Mouse (Mus musculus) inflammation-experienced regulatory T-cells, adult 6 months (primary cell): ENCODE data around the gene Nrn1l. TPM values are rescaled to one million over a fixed set of nuclear protein-coding genes. Genes with fewer than 3 reads are reported as not detected.

Source experiments
- ATAC-seq: one replicate; pipeline ENCODE4 v1.8.0; 2017
- polyA plus RNA-seq, 3 experiments: library from polyadenylated mRNA; unstranded; fragments of 100-300 nt; shearing (Covaris generic); gene quantifications; one replicate each; pipeline ENCODE4 v1.2.1; 2017

The Nrn1l gene
- polyA plus RNA-seq, result 1 to 10 TPM in 2 of 3 experiments, not detected in 1; 1.2 to 1.8 TPM

DNA sequence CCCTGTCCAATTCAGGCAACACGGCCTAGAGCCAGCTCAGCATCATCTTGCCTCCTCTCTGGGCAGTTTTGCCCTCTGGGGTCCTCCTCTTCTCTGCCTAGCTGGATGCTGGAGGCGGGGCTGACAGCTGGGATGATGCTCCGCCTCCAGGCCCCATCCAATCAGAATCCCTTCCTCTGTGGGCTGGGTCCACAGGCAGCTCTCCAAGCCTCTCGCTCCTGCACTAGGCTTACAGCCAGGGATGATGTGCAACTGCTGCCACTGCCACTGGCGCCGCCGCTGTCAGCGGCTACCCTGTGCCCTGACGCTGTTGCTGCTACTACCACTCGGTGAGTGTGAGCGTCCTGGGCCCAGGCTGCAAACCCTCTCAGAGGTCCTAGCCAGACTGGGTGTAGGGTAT, at the start of gene Nrn1l:
Nrn1l (plus strand) TSS at position 229 of the 400 bp plus-strand sequence.
- no peak for ATAC-seq

DNA sequence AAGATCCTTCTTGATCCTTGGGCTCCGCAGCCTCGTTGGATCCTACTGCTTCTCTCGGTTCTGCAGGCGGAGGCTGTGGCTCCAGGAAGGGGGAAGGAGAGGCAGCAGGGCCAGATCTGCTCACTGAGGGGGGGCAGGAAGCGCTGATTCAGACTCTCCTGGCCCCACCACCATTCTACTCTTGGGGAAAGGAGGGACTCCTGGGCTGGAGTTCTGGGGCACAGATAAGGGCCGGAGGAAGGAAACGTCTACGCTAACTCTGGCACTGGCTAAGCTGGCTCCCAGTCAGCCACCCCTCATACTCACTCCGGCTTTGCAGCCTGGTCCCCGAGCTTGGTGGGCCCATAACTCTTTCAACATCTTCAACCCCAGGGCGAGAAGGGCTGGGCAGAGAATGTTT, 46.7 kb upstream of the Nrn1l start:
- no peak for ATAC-seq

DNA sequence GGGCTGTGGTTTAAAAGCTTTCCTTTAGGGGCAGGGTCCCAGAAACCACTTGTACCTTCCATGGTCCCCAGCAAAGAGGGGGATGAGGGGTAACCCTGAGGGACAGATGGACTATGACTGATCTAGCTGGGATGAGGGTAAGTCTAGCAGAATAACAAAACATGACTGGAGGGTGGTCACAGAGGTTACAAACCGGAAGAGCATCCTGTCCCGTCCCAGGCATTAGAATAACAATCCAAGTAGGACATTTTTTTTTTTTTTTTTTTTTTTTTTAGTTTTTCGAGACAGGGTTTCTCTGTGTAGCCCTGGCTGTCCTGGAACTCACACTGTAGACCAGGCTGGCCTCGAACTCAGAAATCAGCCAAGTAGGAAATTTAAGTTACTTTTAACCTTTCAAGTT, 43.4 kb upstream of the Nrn1l start:
- no peak for ATAC-seq

DNA sequence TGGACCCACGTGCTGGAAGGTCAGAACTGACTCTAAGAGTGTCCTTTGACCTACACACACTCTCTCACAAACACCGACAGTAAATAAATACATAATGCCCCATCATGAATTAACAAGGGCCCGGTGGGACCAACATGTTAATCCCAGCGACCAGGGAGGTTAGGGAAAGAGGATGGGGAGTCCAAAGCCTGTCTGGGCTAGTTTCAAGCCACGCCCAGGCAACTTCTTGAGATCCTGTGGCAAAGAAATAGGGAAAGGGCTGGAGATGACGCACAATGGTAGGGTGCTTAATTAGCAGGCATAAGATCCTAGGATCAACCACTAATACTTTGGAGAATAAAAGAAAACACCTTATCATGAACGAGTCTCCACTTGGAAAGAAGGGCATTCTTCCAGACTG, 42.8 kb upstream of the Nrn1l start:
- ATAC-seq, result no peak

DNA sequence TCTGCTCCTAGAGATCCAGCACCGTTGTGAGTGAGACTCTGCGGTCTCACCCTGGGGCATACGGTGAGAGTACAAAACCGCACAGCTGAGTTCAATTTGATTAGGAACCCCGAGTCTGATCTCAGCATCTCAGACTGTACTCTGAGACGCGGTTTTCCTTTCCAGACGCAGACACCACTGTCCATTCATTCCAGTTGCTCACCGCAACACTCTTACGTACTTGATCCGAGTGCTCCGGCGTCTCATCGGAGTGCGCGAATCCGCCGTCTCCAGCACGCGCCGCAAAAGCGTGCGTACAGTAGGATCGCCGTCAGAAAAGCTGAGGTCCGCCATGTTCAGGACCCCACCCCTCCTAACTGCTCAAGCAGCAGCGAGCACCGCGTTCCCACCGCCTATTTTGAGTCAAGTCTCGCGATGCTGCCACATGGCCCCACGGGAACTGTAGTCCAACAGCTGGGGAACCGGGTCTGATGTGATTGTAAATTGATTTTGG, 41.7 kb upstream of the Nrn1l start:
- ATAC-seq, result peak; percentile 66

DNA sequence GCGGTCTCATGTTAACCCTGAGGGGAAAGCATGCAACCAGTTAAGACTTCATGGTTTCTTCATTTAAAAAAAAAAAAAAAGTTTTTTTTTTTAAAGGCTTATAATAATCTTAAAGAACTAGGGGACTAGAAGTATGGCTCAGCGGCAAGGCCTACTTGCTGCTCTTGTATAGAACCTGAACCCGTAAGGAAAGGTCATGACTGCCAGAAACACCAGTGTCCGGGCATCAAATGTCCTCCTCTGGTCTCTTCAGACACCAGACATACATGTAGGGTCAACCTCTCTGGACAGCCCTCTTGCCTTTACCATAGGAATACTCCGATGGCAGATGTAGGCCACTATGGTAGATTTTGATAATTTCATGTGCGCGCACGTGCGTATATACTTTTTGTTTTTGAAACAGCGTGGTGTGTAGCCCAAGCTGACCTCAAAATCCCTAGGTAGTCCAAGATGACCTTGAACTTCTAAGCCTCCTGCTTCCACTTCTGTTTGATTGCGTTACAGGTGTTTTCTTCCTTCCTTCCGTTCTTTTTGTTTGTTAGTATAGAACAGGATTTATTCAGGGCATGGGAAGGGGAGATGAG, 41.1 kb upstream of the Nrn1l start:
- ATAC-seq, result no peak

DNA sequence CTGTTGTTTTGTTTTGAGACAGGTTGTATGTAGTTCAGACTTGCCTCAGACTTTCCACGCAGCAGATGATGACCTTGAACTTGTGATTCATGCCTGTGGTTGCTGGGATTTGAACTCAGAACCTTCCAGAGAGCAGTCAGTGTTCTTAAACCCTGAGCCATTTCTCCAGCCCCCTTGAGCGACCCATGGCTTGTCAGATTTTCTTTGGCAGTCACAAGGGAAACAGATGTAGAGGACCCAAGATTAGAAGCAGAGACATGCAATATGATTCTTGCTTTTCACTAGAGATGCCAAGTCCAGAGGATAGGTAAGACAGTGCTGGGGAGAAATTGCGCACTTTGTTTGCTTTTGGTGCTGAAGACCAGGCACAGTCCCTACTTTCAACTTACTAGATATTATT, 40.2 kb upstream of the Nrn1l start, which contains the start of gene Cenpt:
Cenpt (minus strand) TSS at position 101 of the 400 bp plus-strand sequence.
- ATAC-seq, result no peak

DNA sequence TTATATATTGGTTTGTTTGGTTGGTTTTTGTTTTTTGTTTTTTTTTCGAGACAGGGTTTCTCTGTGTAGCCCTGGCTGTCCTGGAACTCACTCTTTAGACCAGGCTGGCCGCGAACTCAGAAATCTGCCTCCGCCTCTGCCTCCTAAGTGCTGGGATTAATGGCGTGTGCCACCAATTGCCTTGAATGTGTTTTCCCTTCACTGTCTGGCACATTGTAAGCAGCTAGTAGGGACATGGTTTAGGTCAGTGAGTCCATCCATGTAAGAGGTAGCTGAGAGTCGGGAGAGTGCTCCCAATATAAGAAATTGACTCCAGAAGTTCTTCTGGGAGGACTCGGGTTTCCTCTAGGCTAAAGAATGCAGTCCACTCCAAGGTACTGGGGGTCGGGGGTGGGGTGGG, 39.1 kb upstream of the Nrn1l start:
- no peak for ATAC-seq

DNA sequence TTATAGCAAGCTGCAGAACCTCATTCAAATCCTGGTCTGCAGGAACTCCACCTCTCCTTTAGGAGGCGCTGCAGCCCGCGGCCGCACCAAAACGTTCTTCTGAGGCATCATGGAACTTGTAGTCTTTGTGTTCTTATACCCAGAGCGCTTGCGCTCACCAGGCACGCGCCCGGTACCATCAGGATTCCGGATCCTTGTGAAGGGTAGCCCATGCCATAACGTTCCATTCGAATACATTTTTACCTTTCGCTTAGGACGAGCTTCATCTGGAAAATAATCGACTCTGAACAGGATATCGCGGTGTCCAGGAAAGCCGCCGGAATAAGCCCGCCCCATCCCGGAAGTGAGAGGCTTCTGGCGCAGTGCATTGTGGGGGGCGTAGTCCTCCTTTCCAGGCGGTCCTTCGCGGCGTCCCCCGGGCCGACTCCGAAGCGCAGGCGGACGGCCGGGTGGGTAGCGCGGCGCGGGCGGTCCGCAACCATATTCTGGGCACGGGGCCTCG, 38.6 kb upstream of the Nrn1l start, which contains the start of gene Thap11:
Thap11 (plus strand) TSS at position 418 of the 502 bp plus-strand sequence.
- ATAC-seq, result peak; percentile 86

DNA sequence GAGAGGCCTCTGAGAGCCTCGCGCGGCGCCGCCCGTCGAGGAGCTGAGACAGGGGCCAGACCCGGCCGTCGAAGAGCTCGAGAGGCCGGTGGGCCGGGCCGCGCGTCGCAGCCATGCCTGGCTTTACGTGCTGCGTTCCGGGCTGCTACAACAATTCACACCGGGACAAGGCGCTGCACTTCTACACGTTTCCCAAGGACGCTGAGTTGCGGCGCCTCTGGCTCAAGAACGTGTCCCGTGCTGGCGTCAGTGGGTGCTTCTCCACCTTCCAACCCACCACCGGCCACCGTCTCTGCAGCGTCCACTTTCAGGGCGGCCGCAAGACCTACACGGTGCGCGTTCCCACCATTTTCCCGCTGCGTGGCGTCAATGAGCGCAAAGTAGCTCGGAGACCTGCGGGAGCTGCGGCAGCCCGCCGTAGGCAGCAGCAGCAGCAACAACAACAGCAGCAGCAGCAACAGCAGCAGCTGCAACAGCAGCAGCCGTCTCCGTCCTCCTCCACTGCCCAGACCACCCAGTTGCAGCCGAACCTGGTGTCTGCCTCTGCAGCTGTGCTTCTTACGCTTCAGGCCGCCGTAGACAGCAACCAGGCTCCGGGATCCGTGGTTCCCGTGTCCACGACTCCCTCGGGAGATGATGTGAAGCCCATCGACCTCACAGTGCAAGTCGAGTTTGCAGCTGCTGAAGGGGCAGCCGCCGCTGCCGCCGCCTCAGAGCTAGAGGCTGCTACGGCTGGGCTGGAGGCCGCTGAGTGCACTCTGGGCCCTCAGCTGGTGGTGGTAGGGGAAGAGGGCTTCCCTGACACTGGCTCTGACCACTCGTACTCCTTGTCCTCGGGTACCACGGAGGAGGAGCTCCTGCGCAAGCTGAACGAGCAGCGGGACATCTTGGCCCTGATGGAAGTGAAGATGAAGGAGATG, 37.9 kb upstream of the Nrn1l start:
- peak; percentile 3 for ATAC-seq

DNA sequence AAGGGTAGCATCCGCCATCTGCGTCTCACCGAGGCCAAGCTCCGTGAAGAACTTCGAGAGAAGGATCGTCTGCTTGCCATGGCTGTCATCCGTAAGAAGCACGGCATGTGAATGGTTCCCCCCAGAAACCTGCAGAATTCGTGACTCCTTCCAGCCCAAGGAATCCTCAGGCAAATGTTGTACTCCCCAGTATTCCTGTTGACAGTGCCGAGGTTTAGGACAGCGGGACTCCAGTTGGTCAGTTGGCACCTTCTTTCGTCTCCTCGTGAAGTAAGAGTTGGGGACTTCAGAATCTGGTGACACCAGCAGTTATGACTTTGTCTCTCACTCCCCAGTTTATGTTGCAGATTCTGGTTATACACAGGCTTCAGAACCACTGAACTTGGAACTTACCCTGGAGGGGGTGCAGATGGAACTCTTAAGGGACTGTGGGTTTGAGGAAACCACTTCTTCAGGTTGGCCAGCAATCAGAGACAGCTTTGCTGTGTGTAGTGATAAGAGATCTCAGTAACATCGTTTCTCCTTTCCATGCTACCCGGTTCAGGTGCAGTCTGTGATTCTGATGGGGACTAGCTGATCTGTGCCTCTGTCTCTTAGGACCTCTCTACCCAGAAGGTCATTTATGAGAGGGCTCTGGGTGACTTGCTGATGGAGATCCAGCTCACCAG, 37.1 kb upstream of the Nrn1l start:
- no peak for ATAC-seq

DNA sequence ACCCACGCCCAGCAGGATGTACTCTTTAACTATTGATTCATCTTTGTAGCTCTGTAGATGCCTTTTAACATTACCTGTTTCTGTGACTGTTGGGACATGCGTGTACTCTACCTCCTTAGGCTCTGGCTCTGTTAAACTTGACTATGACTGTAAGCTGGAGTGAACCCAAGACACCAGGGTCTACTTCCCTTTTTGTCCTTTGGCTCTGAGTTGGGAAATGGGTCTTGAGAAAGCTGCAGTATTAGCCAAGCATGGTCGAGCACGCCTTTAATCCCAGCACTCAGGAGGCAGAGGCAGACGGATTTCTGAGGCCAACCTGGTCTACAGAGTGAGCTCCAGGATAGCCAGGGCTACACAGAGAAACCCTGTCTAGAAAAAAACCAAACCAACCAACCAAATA, 34.9 kb upstream of the Nrn1l start:
- ATAC-seq, result no peak

DNA sequence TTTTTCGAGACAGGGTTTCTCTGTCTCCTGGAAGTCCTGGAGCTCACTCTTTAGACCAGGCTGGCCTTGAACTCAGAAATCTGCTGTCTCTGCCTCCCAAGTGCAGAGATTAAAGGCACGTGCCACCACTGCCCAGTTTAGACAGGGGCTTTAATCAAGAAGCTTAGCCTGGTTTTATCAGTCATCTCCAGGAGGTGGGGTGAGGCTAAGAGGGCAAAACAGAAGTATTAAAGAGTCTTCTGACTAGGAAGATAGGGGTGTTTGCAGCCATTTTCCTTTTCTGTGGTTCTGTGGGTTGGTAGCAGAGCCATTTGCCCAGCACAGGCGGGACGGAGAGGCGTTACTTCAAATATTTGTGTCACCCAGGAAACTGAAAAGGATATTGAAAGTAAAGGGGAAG, 34.1 kb upstream of the Nrn1l start:
- no peak for ATAC-seq

DNA sequence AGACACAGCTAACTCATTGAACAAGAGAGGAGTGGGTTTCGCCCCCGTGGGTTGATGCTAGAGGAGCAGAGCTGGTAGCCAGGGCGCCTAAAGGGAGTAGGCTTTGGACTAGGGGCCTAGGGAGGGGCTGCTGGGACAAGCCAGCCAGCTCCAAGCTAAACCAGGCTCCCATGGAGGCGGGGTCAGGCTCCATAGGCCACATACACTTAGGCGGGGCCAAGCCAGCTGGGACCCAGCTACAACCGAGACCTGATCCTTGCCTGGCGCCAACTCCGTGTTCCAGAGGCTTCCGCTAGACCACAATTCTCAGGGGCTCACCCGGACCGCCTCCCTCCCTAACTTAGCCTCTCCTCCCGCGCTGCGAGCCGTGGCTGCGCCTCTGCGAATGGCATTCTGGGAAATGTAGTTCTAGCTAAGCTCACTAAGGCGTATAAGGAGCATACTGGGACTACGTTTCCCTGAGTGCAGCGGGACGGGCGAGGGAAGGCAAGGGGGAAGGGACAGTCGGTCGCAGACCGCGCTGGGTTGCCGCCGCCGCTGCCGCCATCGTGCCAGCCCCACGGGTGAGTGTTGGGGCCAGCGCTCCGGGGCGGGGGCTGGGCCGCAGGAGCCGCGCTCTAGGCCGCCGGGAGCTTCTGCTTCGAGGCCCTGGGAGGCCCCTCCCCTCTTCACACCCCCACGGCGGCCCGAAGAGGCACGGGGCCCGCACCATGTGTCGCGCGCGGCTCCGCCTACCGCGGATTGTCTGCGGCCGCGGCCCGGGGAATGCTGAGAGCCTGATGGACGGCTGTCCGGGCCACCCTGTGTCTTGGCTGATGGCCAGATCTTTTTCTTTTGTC, 33.0 kb upstream of the Nrn1l start, which contains the start of gene Nutf2:
Nutf2 (plus strand) TSS at position 438 of the 839 bp plus-strand sequence.
- peak; percentile 98 for ATAC-seq

DNA sequence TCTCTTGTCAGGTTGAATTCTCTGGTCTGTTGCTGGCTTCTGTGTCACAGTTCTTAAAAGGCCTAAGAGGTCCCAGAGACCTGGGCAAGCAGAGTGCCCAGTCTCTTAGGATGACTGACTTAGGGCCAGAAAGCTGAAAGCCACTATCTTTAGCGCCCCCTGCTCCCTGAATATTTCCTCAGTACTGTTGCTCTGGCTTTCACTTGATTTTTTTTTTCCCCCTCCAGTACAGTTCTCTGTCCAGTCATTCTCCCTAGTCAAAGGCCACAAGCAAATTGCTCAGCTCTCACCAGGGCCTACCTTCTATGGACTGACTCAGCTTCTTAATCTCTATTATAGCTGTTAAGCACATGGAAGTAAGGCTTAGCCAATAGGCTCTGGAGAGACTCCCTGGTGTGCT, 31.4 kb upstream of the Nrn1l start:
- no peak for ATAC-seq

DNA sequence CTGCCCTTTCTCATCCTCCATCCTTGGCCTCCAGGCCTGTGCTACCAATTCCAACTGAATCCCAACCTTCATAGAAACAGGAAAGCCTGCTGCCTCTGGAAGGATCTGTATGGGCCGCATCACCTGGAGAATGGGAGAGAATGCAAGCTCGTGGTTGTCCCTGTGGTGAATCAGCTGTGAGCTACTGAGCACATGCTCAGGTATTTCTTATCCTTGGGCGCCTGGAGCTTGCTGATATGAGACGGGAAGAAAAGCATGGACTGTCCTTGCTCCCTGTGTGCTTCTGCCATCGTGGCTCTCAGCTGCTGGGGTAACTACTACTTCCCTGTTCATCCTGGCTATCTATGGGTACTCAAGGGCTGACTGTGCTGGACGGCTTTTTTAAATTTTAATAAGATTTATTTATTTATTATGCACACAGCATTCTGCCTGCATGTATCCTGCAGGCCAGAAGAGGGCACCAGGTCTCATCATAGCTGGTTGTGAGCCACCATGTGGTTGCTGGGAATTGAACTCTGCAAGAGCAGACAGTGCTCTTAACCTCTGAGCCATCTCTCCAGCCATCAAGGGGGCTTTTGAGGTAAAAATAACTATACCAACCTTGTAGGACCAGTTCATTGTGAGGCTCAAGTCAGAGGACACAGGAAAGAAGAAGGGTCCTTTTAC, 26.9 kb upstream of the Nrn1l start:
- ATAC-seq, result no peak

DNA sequence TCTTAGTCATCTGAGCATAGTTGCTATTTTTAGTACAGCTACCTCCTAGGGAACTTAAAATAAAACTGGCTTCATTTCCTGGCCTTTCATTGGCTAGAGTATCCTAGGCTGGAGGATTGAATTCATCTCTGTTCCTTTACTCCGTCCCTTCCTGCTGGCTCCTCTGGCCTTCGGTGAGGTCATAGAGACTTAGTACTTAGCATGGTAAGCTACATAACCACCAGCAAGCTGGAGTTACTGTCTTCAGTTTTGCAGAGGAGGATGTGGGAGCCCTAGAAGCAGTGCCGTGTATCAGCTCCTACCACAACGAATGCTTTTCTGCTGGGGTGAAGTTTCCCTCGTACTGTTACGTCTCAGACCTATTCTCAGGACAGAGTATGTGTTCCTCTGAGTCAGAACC, 19.1 kb upstream of the Nrn1l start:
- no peak for ATAC-seq

DNA sequence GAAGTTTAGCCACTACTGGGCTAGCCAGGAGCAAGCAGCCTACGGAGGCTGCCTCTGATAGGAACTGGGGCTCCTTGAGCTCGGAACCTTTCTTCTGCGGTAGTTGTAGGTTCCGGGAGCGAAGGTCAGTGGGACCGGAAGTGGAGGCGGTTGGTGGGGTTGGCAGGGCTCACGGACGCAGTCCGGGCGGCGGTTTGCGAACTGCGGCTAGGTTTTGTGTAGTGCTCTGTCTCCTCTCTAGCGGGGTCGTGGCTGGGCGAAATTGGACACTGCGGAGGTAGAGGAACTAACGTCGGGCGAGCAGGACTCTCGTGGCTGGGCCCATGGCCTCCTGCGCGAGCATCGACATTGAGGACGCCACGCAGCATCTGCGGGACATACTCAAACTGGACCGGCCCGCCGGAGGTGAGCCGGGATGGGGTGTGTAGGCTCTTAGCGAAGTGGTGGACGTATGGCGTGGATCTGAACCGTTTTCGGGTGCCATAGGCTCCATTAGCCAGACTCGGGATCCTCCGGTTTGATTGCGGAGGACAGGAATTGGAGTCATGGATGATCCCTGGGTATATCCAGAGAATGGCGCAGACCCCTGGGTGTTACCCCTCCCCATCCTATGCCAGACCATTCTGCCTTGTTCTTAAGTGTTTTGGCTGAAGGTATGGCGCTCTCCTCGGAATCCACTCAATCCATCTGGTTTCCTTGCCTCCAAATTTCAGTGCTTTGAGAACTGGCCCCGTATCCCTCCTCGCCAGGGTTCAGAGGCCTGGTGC, 12.4 kb upstream of the Nrn1l start, which contains the start of gene Edc4:
Edc4 (plus strand) TSS at position 128 of the 767 bp plus-strand sequence.
- ATAC-seq, result peak; percentile 94

DNA sequence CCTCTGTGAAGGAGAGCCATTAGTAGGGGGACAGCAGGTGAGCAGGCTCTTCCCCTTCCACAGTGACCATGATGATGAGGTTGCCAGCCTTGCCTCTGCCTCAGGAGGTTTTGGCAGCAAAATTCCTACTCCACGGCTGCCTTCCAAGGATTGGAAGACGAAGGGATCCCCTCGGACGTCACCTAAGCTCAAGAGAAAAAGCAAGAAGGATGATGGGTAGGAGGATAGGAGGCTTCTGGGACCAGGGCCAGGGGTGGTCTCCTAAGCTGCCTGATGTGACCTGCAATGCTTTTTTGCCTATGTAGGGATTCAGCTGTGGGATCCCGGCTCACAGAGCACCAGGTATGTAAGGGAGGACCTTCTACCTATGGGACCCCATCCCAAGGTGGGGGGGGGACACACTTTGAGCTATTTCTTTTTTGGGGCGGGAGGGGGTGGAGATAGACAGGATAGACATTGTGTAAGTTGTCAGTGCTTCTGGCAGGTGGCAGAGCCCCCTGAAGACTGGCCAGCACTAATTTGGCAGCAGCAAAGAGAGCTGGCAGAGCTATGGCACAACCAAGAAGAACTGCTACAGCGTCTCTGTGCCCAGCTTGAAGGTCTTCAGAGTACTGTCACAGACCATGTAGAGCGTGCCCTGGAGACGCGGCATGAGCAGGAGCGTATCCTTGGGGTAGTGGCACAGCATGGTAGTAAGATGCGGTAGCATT, 3.5 kb upstream of the Nrn1l start:
- no peak for ATAC-seq

DNA sequence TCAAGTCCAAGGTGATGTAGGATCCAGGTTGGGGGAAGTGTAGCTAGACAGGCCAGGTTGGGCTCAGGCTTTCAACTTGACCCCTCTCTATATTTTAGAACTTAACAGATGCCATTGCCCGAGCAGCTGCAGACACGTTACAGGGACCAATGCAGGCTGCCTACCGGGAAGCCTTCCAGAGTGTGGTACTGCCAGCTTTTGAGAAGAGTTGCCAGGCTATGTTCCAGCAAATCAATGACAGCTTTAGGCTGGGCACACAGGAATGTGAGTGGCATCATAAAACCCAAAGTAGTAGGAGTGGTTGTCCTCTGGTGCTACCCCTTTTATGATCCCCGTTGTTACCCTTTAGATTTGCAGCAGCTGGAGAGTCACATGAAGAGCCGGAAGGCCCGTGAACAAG, 2.5 kb upstream of the Nrn1l start:
- ATAC-seq, result no peak
